Mouse (Mus musculus) embryonic facial prominence, embryonic 10.5 days (tissue): ENCODE data around the gene Idh1. TPM values are rescaled to one million over a fixed set of nuclear protein-coding genes. Genes with fewer than 3 reads are reported as not detected.
A peak's percentile ranks its signal among the peaks of the same experiment; 100 is the strongest.

Source experiments
- DNase-seq: peaks from one replicate; pipeline ENCODE4 v3.0.0-alpha.2; 2017; ENCODE audit warnings: low spot score
- H3K27ac ChIP-seq: fragments of 300-500 bp; sonication (generic); replicated peaks from 2 replicates; pipeline ENCODE4 v1.5.1; 2016; ENCODE audit warnings: mild to moderate bottlenecking
- H3K27me3 ChIP-seq: fragments of 300-500 bp; sonication (generic); replicated peaks from 2 replicates; pipeline ENCODE4 v1.6.1; 2016; ENCODE audit warnings: low read depth, mild to moderate bottlenecking; ENCODE audit not compliant: poor library complexity, severe bottlenecking
- H3K36me3 ChIP-seq: fragments of 300-500 bp; sonication (generic); replicated peaks from 2 replicates; pipeline ENCODE4 v1.6.1; 2016; ENCODE audit warnings: mild to moderate bottlenecking, moderate library complexity
- H3K4me1 ChIP-seq: fragments of 300-500 bp; sonication (generic); 2 replicates; pipeline ENCODE4 v1.6.1; 2016
- H3K4me3 ChIP-seq: fragments of 300-500 bp; sonication (generic); 2 replicates; pipeline ENCODE4 v1.5.1; 2016; ENCODE audit warnings: mild to moderate bottlenecking, moderate library complexity
- H3K9me3 ChIP-seq: fragments of 300-500 bp; sonication (generic); 2 replicates; pipeline ENCODE4 v1.6.1; 2016; ENCODE audit warnings: mild to moderate bottlenecking
- WGBS: fragments of 180-500 bp; shearing (Covaris S2); methylation state at CpG from one replicate; pipeline ENCODE4 v1.1.7; 2016; 5-methylcytosine and 5-hydroxymethylcytosine counted together
- polyA plus RNA-seq: library from polyadenylated mRNA; unstranded; fragments of >200 nt; fragmentation: Nextera tagmentation; extraction: Ambion mirVana; gene quantifications from 2 replicates; pipeline ENCODE4 v1.2.1, GENCODE M21; 2016

The Idh1 gene
- polyA plus RNA-seq, 1 experiment from 2014 or later = 231 TPM

DNA sequence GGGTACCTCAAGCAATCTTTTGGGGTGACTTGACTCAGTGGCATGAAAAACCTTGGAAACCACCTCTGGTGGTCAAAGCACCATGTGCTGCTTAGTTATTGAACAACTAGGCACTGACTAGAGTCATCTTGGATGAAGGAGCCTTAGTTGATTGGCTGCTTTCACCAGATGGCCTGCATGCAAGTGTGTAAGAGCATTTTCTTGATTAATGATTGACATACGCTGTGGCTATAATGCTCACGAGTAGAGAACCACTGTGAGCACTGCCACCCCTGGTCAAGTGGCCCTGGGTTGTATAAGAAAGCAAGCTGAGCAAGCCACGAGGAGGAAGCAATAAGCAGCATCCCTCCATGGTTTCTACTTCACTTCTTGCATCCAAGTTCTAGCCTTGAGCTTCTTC lies 56.1 kb downstream of the Idh1 start:
- no peak for DNase-seq
- Histone ChIP-seq H3K27ac (no peak overlapping the region), H3K36me3 (no peaks in the 10 kb centered on the region), H3K4me3 (no peak overlapping the region), H3K27me3 (no peaks in the 10 kb centered on the region), H3K9me3 (no peaks in the 10 kb centered on the region), H3K4me1 (no peaks in the 10 kb centered on the region)
- WGBS = 81% methylated on average over 3 of the region's 3 CpGs

DNA sequence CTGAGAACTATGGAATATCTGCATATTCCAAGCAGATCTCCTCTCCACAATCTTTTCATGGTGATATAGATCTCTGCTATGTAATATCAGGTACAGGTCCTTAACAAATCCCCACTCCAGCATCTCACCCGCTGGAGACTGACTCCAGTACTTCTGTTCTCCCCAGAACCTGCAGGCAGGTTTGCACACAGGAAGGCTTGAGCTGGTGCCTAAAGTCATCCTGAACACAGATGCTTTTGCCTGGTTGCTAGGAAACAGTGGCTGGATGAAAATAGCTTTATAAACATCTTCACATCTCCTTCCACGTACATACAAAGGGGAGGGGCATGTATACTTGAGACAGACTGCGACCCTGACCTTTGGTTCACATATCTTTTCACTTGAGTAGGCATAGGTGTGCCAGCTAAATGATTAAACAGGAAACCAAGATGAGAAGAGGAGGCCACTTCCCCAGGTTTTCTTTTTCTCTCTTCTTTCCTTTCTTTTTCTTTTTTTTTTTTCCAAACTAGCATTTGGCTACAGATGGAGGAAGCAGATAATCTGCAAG lies 56.6 kb downstream of the Idh1 start:
- no peak for DNase-seq
- H3K27ac ChIP-seq = no peak overlapping the region
- no peaks in the 10 kb centered on the region for H3K36me3 ChIP-seq
- no peak overlapping the region for H3K4me3 ChIP-seq
- H3K4me1 ChIP-seq = no peaks in the 10 kb centered on the region
- H3K9me3 ChIP-seq = no peaks in the 10 kb centered on the region
- no peaks in the 10 kb centered on the region for H3K27me3 ChIP-seq
- 82% methylated on average over 3 of the region's 3 CpGs for WGBS

DNA sequence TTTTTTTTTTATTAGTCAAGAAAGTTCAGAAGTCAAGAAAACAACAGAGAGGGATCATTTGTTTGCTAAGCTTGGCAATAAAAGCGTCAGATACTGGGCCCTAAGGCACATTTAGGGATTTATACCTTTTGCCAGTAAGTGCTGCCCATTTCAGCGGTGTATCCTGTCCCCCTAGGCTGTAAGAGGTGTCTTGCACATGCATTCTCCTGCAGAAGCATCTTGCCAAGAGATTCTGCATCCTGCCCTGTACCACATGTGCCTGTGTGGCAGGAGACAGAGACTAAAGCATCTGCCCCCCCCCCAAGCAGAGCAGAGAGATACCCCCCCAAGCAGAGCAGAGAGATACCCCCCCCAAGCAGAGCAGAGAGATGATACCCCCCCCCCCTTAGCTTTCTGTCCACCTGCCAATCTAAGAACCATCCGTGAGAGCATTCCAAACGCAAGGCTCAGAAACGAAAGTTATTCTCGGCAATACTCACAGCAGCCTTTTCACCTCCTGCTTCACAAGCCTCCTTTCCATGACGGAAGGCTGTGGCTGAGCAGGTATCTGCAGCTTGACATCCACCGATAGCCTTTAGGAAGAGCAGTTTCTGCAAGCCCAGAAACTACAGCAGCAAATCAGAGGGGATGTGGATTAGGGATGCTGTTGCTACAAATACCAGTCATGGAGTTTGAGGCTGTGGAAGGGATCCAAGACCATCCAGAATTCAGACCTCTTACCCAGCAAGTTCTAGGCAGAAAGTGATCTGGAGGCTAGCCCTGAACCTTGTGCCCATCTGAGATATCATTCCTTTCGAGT lies 63.5 kb downstream of the Idh1 start, which contains the start of gene D630023F18Rik:
D630023F18Rik (minus strand) TSS at position 641 of the 799 bp plus-strand sequence.
- H3K9me3 ChIP-seq = no peaks in the 10 kb centered on the region
- no peaks in the 10 kb centered on the region for H3K36me3 ChIP-seq
- H3K4me1 ChIP-seq = no peaks in the 10 kb centered on the region; the same call in none of the 2 replicates
- no peak for DNase-seq
- H3K4me3 ChIP-seq = peak within 1 kb of the TSS; percentile 34
- 32% methylated on average over 9 of the region's 9 CpGs for WGBS
- H3K27me3 ChIP-seq = no peaks in the 10 kb centered on the region
- H3K27ac ChIP-seq = no peak within 1 kb of the TSS

DNA sequence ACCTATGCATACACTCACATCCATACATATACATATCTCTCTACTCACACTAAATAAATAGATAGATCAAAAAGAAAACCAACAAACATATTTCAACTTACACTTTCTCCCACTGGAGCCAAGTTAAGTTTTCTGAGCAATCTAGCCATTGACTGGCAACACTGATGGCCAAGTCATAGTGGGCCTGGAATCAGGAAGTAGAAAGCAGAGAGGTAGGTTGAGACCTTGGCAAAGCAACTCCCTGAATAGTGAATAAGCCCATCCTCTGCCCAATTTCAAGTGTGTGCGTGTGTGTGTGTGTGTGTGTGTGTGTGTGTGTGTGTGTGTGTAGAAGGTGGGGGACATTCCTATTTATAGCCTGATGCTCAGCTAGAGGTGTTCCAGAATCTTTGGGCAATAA lies 66.9 kb downstream of the Idh1 start, which contains the start of gene Gm28845:
Gm28845 (minus strand) TSS at position 121 of the 400 bp plus-strand sequence.
- H3K4me1 ChIP-seq = no peaks in the 10 kb centered on the region; the same call in none of the 2 replicates
- DNase-seq = no peak
- no peaks in the 10 kb centered on the region for H3K9me3 ChIP-seq
- H3K4me3 ChIP-seq = no peak within 1 kb of the TSS
- WGBS = 71% methylated on average over 1 of the region's 1 CpGs
- H3K36me3 ChIP-seq = no peaks in the 10 kb centered on the region
- H3K27ac ChIP-seq = no peak within 1 kb of the TSS
- no peaks in the 10 kb centered on the region for H3K27me3 ChIP-seq

DNA sequence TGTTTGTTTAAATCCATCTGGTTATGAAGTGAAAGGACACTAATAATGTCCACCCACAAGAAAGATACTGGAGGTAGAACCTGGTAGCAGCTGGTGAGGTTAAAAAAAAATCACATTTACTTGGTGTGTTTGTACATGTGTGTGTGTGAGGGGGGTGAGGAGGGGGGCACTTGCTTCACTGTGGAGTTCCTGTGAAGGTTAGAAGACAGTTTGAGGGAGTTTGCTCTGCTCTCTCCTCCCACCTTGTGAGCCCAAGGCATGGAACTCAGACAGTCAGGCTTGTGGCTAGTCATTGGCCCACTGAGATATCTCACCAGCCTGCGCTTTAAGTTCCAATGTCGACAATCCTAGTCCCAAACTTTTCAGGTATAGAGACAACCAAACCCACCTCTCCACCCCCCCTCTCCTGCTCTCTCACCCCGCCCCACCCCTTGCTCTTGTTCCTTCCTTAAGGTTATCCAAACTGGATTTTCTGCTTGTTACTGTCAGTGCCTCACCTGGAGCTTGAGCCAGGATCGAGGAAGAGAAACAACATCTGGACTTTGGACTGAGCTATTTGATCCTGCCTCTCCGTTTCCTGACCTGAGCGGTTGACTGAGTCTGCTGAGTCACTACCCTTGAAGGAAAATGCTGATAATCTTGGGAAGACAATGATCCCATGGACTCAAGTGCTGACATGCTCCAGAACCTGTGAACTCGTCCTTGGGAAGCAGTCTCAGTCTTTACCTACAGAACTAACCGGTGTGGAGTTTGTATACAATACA lies 68.0 kb downstream of the Idh1 start:
- Histone ChIP-seq H3K36me3 (no peaks in the 10 kb centered on the region), H3K27me3 (no peaks in the 10 kb centered on the region), H3K4me1 (no peaks in the 10 kb centered on the region; the same call in none of the 2 replicates), H3K27ac (no peak overlapping the region), H3K4me3 (no peak overlapping the region), H3K9me3 (no peaks in the 10 kb centered on the region)
- no peak for DNase-seq
- WGBS = 71% methylated on average over 8 of the region's 8 CpGs

DNA sequence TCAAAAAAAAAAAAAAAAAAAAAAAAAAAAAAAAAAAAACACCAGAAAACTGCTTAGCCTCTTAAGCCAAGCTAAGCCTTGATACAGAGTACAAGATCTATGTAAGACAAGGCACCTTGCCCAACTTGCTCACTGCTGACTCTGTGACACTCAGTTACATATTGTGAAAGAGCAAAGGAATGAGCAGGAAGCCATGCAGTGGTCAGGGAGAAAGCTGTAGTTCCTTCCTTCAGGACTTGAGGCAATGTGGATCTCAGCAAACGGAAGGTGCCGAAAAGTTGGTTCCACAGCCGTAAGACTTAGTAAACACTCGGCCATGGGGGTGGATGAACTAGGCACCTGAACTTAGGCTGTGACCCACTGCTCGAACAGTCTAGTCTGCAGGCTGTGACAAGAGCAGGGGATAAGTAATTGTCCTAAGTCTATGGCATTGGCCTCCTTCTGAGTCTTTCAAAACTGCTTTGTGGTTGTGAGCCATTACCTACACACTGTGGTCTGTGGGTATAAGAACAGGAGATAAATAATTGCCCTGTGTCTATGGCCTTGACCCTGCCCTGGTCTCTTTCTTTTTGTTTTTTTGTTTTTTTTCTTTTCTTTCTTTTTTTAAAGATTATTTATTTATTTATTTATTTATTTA lies 72.6 kb downstream of the Idh1 start:
- Histone ChIP-seq H3K4me3 (no peak overlapping the region), H3K9me3 (no peaks in the 10 kb centered on the region), H3K36me3 (no peaks in the 10 kb centered on the region), H3K27me3 (0 out of 2 replicates have a peak, but pooled peaks cover 3% of the 10 kb centered on the region), H3K4me1 (peaks cover 8% of the 10 kb centered on the region; the same call in 1 of the 2 replicates), H3K27ac (no peak overlapping the region)
- no peak for DNase-seq
- WGBS = 92% methylated on average over 5 of the region's 5 CpGs

DNA sequence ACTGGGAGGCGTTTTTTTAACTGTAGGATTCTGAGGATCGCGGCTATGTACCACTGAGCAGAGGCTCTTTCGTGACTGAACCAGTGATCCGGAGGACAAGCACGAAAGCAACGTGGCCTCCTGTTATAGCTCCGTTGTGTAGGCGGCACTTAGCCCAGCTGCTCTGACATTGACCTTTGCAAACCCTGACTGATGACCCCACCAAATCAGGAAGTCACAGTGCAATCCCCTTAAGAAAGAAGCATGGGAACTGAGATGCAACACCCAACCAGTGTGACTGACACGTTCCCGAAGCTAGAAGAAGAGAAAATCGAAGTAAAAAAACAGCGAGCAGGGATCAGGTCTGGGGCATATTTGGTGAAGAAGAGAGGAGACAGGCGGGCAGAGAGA lies 73.5 kb downstream of the Idh1 start:
- DNase-seq = no peak
- Histone ChIP-seq H3K27ac (no peak overlapping the region), H3K9me3 (no peaks in the 10 kb centered on the region), H3K36me3 (no peaks in the 10 kb centered on the region), H3K4me3 (peak overlapping the region; percentile 30; the same call in 1 of the 2 replicates), H3K27me3 (0 out of 2 replicates have a peak, but pooled peaks cover 3% of the 10 kb centered on the region), H3K4me1 (peaks cover 8% of the 10 kb centered on the region; the same call in 1 of the 2 replicates)
- WGBS = 55% methylated on average over 14 of the region's 14 CpGs

DNA sequence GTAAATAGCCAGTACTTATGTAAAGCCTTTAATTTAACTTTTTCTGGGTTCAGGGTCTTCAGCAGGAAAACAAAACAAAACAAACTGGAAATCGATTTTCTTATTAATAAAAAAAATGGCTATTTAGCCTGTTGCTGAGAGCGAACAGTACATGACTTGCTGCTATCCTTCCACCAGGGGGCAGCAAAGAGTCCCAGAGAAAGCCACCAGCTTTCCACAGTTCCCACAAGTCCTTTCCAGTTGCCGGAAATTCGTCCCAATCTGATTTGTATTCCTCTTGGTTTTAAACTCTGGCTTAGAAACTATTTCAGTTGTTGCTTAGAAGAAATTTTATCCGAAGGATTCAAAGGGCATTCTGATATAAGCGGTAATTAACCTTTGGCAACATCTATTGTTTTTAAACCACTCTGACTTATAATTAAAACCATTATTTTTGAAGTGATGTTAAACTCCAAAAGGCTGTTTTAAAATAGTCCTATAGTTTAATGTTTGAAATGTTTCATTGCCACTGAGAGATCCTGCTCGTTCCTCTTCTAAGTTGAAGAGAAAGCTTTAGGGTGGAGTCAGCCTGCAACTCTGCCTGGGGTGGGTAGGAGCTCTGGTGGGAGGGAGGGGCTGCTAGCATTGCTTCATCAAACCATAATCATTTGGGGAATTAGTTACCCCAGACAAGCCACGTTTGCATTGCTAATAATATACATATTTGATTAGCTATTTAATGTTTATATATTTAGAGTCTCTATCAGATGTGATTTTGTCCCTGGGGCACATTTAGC lies 74.1 kb downstream of the Idh1 start:
- peak; percentile 85 for DNase-seq
- Histone ChIP-seq H3K4me3 (peak overlapping the region; percentile 30), H3K27ac (no peak overlapping the region), H3K4me1 (peaks cover 8% of the 10 kb centered on the region; the same call in 1 of the 2 replicates), H3K9me3 (no peaks in the 10 kb centered on the region), H3K27me3 (0 out of 2 replicates have a peak, but pooled peaks cover 3% of the 10 kb centered on the region), H3K36me3 (no peaks in the 10 kb centered on the region)
- 16% methylated on average over 8 of the region's 8 CpGs for WGBS

DNA sequence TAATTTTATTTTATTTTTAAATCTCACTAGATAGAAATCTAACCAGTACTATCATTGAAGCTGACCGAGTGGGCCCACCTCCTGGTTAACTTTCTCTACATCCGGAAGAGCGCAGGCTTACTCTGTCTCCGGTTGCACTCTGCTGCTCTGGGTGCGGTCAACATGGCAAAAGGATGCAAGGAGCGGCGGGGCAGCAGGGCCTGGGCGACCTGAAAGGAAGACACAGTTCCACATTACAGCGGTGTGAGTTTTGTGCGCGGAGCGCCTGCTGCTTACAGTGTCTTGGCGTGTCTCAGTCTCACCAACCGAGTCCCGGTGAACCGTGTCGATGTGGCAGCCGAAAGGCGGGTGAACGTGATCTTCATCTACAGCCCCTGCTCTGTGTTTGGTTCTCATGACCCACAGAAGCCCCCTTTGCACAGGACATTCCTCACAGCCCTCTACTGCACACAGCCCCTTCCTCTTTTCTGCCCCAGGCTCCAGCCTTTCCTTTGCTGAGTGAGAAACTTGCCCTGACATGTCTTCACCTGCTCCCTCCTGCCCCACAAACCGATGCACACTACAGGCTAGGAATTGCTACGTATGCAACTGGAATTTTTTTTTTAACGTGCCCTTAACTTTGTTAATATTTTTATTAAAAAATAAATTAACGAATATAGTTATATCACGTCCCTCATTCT lies 76.4 kb downstream of the Idh1 start:
- DNase-seq = no peak
- Histone ChIP-seq H3K4me3 (no peak overlapping the region), H3K9me3 (no peaks in the 10 kb centered on the region), H3K36me3 (no peaks in the 10 kb centered on the region), H3K27me3 (0 out of 2 replicates have a peak, but pooled peaks cover 3% of the 10 kb centered on the region), H3K4me1 (peaks cover 8% of the 10 kb centered on the region; the same call in 1 of the 2 replicates), H3K27ac (no peak overlapping the region; the same call in 1 of the 2 replicates)
- WGBS = 78% methylated on average over 25 of the region's 25 CpGs

DNA sequence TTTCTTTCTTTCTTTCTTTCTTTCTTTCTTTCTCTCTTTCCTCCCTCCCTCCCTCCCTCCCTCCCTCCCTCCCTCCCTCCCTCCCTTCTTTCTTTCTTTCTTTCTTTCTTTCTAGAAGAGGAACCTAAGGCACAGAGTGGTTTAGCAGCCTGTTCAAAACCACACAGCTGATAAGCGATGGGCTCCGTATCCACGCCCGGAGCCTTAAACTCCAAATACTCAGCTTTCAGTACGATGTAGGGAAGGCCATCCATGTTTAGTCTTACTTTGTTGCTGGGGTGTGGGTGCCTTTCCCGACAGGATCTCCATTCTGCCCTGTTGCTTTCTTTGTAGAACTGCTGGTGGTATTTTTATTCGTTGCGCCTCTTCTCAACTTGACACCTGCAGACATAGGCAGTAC lies 77.1 kb downstream of the Idh1 start:
- no peak for DNase-seq
- Histone ChIP-seq H3K9me3 (no peaks in the 10 kb centered on the region), H3K27ac (no peak overlapping the region), H3K27me3 (0 out of 2 replicates have a peak, but pooled peaks cover 3% of the 10 kb centered on the region), H3K36me3 (no peaks in the 10 kb centered on the region), H3K4me3 (no peak overlapping the region), H3K4me1 (peaks cover 8% of the 10 kb centered on the region; the same call in 1 of the 2 replicates)
- whole genome bisulfite sequencing = 91% methylated on average over 8 of the region's 8 CpGs
